Mouse (Mus musculus): ENCODE results near the gene Sntn.

Gene Sntn

GRCm38 (mm10) chr14:13670576-13670975, at the start of gene Sntn:
Gene Sntn, plus strand, starts transcription at chr14:13670876.
- ATAC-seq (ENCODE audit: low TSS enrichment) = no peak

DNA sequence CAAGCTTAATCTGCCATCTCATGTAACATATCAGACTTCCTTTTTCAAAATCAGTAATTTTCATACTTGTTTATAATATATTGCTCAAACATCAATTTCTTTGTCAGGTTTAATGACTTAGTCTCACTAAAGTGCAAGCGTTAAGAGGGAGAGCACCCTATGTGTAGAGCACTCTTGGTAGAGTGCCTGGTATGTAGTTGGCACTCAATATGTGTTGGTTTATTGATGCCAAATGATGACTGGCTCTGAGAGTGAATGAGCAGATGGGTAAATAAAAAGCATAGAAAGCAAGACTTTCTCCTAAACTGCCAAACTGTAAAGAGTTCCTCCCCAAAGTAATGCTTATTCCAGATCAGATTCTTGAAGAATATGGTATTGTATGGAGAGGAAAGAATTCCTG, 20.8 kb upstream of the Sntn start:
- no peak for ATAC-seq (ENCODE audit: low TSS enrichment)

GRCm38 (mm10) chr14:13651039-13651438, 19.6 kb upstream of the Sntn start:
- no peak for ATAC-seq (ENCODE audit: low TSS enrichment)

DNA sequence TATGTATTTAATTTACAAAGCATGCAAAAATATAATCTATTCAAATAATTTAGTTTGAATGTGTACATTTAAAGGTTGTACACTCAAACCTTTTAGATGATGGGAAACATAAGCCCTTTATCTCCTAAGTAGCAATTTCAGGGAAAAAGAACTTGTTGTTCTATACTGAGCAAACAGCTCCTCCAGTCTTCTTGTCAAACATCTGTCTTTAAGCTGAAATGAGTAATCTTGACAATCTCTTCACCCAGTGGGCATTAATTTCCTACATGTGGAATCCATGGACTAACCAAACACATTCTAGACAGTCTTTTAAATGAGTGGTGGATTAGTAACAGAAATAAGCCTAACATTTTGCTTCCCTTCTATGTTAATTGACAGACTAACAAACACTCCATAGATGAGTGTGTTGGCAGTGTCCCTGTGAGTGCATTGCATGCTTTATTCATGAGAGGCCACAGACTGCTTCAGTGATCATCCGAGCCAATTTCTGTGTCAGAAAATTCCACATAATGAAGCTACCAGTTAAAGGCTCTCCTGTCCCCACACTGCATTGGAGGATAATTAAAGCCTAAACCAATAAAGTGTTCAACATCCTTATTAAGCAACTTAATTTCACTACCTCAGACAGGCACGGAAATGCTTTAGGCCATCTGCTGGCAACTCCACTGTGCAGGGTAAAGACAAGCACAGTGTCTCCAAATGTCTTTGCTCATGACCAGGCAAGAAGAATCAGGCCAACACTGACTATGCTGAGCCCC, 19.0 kb upstream of the Sntn start:
- peak; percentile 79 for ATAC-seq (ENCODE audit: low TSS enrichment)

DNA sequence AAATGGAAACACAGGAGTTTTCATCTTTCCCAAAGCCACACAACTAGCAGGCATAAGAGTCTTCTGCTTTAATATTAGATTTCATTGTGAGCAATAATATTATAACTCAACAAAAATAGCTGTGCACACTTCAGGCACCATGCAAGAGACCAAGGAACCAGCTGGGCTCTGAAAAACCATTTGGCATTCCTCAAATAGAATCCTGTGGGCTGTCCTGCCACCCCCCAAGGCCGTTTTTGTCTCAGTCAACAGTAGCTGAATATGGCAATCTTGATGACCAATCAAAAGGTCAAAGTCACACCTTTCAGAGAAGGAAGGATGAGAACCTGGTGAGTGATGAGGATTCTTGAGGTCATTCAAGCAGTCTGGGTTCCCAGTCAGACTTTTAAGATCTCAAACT, 16.0 kb downstream of the Sntn start:
- ATAC-seq (ENCODE audit: low TSS enrichment) = no peak

DNA sequence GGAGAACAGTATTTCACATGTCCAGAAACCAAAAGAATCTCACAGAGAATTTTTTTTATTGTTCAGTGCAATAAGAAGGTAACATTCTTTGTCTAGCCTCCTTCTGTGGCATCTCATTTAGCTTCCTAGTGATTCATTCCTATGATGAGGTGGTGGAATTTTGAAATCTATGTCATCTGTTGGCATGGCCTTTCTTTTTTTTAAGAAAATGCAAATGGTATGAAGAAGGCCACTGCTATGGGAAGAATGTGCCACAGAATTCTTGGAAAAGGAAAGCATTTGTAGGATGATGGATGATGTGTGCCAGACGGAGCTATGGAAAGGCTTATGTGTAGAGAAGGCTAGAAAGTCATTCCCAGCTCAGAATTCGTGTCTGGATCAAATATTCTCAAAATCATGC, 19.8 kb downstream of the Sntn start:
- peak; percentile 97 for ATAC-seq (ENCODE audit: low TSS enrichment)

DNA sequence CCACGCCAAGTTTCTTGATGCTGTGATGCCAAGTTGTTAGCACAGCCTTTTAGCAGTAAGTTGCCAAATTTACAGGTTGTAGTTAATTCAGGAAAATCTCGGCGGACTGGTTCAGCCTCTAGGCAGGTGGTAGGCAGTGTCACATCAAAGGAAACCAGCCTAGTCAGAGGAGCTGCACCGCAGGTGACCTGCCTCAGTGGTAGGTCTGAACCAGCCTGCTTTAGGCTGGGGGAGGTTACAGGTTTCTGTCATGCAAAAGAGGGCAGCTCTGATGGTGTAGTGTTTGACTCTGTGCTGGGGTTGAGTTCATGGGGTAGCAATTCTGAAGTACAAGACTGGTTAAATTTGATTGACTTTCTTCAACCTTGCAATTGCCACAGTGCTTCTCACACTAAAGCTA, 61.6 kb downstream of the Sntn start:
- ATAC-seq (ENCODE audit: low TSS enrichment) = no peak
